Mouse (Mus musculus): ENCODE data around the gene AU040320.
A peak's percentile ranks its signal among the peaks of the same experiment; 100 is the strongest.

The AU040320 gene

GRCm38 (mm10) chr4:126792341-126793102 lies 39.2 kb downstream of the AU040320 start:
- peak; percentile 53 for DNase-seq

- no peak for DNase-seq
These were observed 48.8 kb downstream of the AU040320 start for GRCm38 (mm10) chr4:126802174-126802573.

DNA sequence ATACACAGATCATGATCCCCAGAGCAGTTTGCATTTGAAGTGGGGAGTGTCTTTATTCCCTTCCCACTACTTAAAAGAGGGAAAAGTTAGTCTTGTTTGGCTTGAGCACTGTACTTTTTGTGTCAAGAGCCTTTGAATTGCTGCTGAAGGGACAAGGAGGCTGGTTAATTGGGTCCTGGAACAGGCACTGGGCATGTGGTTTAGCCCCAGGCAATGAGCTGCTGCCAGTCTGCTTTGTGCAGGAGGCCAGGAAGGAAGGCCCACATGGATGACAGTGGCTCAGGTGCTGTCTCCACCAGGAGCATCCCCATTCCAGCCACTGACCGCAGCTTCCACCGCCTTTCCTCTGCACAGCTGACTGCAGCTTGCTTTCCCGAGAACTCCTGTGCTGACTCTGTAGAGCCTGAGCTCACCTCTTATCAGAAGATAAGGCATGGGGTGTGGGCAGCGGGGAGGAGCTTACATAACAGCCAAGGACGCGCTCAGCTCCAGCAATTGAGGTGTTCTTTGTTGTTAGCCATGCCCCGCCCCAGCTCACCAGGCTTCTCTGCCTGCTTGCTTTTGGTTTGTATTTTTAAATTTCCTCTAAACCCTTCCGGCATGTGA lies 50.0 kb downstream of the AU040320 start:
- no peak for DNase-seq

DNA sequence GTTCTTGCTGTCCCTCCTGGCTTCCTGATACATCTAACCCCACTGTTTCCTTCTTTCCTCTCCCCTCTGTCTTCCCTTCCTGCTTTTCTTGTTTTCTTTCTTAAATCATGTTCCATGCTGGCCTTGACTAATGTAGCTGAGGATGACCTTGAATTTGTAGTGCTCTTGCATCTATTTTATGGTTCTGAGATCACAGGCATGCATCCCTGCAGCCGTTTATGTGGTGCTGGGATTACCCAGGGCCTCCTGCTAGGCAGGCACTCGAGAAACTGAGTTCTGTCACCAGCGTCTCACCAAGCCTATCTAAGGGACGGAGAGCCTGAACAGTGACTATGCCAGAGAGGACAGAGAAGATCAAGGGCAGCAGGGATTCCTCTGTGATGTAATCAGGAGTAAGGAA lies 52.4 kb downstream of the AU040320 start:
- DNase-seq: no peak

DNA sequence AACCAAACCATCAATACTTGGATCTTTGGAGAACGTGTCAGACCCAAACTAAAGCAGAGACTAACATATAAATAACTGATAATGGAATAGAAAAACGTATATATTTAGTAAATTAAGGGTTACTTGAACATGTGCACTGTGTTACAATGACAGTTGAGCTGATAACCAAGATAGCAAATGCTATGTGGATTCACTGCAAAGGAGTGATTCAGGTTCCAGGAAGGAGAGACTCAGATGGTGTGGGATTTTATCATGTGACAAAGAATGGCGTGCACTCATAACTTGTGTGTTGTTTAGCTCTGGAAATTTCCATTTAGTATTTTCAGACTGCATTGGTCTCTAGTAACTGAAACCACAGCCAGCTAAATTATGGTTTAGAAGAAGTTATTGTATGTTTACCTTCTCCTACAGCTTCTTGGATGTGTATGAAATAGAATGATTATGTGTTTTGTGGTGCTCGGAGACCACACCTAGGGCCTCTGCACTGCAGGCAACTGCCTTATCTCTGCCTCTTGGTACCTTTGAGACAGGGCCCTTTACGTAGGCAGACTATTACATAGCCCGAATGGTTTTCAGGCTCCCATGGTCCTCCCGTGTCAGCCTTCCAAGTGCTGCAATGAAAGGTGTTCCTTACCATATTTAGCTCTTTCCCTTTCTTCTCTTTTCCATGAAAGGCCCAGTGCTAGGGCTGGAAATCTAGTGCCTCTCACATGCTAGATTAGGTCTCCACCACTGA lies 53.5 kb downstream of the AU040320 start:
- DNase-seq: no peak

DNA sequence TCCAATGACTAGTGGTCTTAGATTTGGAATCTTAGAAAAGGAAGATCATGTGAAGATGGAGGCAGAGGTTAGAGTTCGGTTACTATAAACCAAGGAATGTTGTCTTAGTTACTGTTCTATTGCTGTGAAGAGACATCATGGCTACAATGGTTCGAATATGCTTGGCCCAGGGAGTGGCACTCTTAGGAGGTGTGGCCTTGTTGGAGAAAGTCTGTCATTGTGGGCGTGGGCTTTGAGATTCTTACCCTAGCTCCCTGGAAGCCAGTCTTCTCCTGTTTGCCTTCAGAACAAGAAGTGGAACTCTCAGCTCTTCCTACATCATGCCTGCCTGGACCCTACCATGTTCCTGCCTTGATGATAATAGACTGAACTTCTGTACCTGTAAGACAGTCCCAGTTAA lies 57.2 kb downstream of the AU040320 start:
- DNase-seq: no peak

- DNase-seq: no peak
These were observed 59.9 kb downstream of the AU040320 start for GRCm38 (mm10) chr4:126813212-126813611.

GRCm38 (mm10) chr4:126814854-126815253 lies 61.5 kb downstream of the AU040320 start:
- no peak for DNase-seq

- peak; percentile 41 for DNase-seq
These were observed 69.8 kb downstream of the AU040320 start for GRCm38 (mm10) chr4:126822891-126823882.

DNA sequence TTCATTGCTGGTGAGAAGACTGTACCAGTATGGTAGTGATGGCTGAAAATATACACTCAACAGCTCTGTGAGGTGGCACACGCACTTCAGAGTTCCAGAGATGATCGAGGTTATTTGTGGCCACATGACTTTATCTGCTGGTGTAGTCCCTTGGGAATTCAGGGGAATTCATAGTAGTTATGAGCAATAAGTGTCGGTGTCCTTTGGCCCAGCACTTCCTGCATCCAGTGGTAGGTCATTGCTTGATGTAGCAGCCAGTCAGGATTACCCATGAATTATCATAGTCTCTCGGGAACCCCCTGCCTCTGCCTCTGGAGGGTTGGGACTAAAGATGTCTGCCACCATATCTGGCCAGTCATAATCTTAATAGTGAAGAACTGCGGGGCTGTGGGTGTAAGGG lies 70.6 kb downstream of the AU040320 start:
- DNase-seq: no peak

GRCm38 (mm10) chr4:126831122-126831521 lies 77.8 kb downstream of the AU040320 start:
- no peak for DNase-seq

DNA sequence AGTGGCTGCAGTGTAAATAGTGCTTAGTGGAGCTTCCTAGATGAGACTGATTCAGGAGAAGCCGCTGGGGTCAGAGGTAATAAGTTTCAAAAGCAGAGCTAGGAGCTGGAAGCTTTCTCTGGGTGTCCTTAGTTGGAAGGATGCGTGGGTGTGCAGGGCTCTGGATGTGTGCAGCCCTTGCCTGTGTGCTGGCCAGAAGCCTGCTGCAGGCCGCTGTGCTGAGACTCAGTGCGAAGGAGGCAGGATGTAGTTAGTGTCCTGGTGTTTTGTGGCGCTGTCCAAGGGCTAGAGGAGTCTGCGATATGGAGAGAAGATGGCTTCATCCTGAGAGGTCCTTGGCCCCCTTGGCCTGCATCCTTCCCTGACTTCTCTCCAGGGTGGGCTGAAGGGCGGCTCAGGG lies 85.5 kb downstream of the AU040320 start:
- DNase-seq: no peak

DNA sequence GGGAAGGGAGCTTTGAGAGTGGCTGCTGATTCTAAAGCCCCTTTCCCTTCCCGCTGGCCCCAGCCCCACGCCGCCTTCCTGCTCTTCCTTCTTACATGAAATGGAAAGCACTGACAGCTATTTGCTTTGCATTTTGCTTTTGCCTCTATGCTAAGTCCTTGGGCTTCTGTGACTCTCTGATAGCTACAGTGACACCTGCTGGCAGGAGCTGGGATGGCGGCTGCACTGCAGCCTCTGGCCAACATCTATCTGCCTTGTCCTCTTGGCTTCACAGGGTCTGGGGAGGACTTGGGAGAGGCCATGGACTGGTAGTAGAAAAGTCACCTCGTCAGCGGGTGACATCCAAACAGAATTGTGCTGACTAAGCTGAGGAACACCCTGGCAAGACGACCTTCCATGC lies 86.5 kb downstream of the AU040320 start:
- DNase-seq: peak; percentile 83

DNA sequence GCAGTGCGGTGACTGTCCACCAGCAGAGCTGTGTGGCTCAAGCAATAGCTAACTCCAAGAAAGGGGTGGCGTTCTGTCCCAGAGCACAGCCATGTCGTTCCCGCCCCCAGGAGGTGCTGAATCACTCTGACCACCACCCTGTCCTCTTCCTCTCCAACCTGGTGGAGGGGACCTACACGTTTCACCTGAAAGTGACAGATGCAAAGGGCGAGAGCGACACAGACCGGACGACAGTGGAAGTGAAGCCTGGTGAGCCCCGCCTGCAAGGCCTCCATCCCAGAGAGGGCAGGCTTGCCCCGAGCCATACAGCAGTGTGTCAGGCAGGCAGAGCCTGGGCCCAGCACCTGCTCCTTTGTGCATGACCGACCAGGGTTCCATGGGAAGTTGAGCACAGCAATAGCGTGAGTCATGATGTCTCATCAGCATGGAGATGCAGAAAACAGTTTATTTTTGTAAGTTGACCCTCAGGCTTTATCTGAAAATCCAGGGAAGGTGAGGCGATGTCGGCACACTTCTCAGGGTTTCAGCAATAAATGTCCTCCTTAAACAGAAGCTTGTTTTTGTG lies 87.7 kb downstream of the AU040320 start:
- no peak for DNase-seq

DNA sequence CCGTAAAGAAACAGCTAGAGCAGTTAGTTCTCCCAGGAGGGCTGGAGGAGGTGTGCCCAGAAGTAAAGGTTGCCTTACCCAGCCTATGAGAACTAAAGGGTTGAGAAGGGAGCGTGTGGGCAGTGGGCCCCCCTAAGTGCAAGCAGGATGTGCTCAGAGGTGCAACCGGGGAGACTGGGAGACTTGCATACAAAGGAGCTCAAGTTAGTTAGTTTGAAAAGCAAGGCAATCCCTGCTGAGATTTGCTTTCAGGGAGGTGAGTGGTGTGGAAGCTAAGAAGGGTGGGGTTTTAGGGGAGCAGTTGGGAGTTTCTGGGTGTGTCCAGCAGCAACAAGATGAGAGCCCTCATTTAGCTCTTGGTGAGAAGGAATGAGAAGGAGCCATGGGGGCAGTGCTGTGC lies 89.6 kb downstream of the AU040320 start:
- no peak for DNase-seq

GRCm38 (mm10) chr4:126845664-126846063 lies 92.3 kb downstream of the AU040320 start:
- DNase-seq: no peak

- peak; percentile 33 for DNase-seq
These were observed 93.6 kb downstream of the AU040320 start for GRCm38 (mm10) chr4:126846971-126847370.

DNA sequence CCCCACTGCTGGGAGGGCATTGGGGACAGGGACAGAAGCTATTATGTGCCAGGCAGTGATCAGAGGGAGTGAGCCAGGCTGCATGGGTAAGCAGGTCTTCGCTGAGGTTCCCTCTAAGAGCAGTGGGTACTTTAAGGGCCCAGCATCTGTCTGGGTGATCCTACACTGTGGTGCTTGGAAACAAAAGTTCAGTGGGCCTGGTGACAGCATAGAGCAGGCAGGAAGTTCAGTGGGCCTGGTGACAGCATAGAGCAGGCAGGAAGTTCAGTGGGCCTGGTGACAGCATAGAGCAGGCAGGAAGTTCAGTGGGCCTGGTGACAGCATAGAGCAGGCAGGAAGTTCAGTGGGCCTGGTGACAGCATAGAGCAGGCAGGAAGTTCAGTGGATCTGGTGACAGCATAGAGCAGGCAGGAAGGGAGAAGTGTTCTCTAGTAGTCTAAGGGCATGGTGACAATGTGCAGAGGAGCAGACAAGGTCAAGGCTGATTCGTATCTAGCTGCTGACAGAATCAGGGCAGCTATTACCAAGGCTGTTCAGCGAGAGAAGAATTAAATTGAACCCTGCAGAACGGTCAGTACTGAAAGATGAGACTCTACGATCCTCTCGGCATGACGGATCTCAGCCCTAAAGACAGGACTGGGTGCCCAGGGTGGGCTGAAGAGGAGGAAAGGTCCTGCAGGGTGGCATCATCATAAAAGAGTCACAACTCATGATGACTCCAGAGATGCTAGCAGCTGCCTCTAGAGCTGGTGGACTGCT lies 96.9 kb downstream of the AU040320 start:
- no peak for DNase-seq

DNA sequence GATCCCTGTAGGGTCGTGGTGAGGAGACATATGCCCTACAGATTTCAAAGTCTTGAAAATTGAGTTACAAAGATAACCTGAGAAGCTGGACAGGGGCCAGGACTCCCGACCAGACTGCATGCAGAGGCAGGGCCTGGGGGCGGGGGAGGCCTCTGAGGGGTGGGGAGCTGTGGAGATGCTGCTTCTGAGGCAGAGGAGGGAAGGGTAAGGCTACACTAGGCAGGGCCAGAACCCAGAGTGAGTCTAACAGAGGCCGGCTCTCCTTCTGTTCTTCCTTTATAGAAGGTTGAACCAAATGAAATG lies 97.4 kb downstream of the AU040320 start:
- no peak for DNase-seq

DNA sequence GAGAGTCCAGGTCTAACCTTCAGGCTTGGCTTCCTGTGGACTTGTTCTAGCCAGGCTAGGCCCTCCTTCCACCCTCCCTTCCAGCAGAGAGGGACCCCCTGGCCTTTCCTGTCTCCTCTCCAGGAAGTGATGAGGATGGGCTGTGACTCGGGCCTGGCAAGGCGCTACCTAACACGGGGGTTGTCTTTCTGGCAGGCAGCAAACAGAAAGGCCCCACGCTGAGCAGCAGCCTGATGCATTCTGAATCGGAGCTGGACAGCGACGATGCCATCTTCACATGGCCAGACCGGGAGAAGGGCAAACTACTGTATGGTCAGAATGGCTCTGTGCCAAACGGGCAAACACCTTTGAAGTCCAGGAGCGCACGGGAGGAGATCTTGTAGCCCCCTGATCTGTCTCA lies 99.6 kb downstream of the AU040320 start:
- DNase-seq: no peak

DNA sequence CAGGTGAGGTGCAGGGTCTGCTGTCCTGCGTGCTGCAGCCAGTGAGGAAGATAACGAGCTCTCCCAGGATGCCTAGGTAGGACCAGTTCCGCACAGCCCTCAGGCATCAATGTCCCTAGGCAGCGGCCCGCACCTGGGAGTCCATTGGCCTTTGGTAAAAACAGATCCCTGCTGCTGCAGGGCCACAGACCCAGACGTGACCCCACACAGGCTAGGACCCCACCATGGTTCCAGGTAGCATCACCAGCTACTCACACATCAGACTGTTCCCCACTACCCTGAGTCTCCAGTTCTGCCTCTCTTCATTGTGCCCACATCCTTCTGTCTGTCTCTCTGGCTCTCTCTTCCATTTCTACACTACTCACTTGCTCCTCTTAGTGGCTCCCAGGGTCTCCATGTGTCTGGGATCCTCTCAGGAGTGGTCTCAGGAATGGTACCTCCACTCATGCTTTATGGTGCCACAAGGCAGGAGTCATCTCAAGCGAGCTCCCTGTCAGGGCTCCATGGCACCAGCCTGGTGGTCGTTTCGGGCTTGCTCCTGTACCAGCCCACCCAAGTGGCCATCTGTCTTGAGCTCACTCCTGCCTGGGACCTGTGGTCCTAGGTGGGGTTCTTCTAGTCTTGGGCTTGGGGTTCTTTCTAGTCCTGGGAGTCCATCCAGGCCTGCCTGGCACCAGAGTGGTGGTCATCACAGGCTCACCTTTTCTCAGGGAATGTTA lies 107.1 kb downstream of the AU040320 start:
- no peak for DNase-seq

Measured in right cerebral cortex, adult 18-20 months (tissue).